ENCODE assay signal across 21 mouse cellular contexts in the genomic region with DNA sequence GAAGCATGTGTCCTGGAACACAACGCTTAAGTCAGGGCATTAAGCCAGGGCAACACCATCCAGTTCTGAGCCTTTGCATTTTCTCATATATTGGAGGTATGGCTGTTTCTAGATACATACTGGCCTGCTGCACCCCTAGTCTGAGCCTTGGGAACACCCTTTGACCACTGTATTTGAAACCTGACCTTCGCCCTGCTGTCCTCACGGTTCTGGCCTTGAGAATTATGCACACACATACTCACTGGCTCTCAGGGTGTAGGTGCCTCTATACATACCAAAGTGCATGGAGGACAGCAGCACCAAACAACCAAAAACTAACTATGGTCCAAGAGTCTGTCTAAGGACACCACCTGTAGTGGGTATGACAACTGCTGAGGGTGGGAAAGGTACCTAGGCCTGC. TPM values are rescaled to one million over a fixed set of nuclear protein-coding genes. Genes with fewer than 3 reads are reported as not detected.
DNase-seq lines count a peak whose midpoint lies in the region; ATAC-seq and TF ChIP-seq lines count a peak whose summit lies in the region.
"Had no signal": no experiment of that assay in that cellular context is flagged by ENCODE, and none has a peak within 500 bp of the region (broad histone marks: within the 10 kb centered on the region; RNA-seq: fewer than 3 reads in every experiment).

No protein-coding gene starts in this region.

- no peaks in the 10 kb centered on the region for H3K27me3 ChIP-seq in kidney, adult 2 months (replicated peaks; ENCODE audit: control insufficient read depth, insufficient read depth, low read length)
- no peaks in the 10 kb centered on the region for H3K27me3 ChIP-seq in neural tube, embryonic 13.5 days
- no peaks in the 10 kb centered on the region for H3K27me3 ChIP-seq in liver, embryonic 13.5 days
- no peaks in the 10 kb centered on the region for H3K27me3 ChIP-seq in small intestine, adult 2 months (ENCODE audit: control insufficient read depth, insufficient read depth, low read length)
- H3K27me3 ChIP-seq: embryonic facial prominence, embryonic 15.5 days; heart, embryonic 13.5 days had no signal

- no peak for TF ChIP-seq CTCF in kidney, adult 2 months (conservative IDR thresholded peaks at IDR 0.05; ENCODE audit: insufficient read depth, insufficient read length, low read depth, low read length)
- TF ChIP-seq CTCF in small intestine, adult 2 months (IDR thresholded peaks at IDR 0.05; ENCODE audit: extremely low read depth, insufficient read length, insufficient replicate concordance, low read depth, low read length): no peak

- no peak overlapping the region for H3K9ac ChIP-seq in neural tube, embryonic 13.5 days
- no peak overlapping the region for H3K9ac ChIP-seq in liver, embryonic 13.5 days
- H3K9ac ChIP-seq: embryonic facial prominence, embryonic 15.5 days had no signal

- H3K4me1 ChIP-seq in kidney, adult 2 months (ENCODE audit: control insufficient read depth, insufficient read depth, low read length): no peaks in the 10 kb centered on the region
- peaks cover 7% of the 10 kb centered on the region; the same call in 1 of the 2 replicates for H3K4me1 ChIP-seq in neural tube, embryonic 13.5 days (replicated peaks)
- peaks cover 14% of the 10 kb centered on the region; the same call in 1 of the 2 replicates for H3K4me1 ChIP-seq in liver, embryonic 13.5 days (replicated peaks)
- peaks cover 15% of the 10 kb centered on the region; the same call in 1 of the 2 replicates for H3K4me1 ChIP-seq in small intestine, adult 2 months (ENCODE audit: control insufficient read depth, insufficient read depth, insufficient read length, low read length)
- H3K4me1 ChIP-seq: embryonic facial prominence, embryonic 15.5 days; forebrain, embryonic 10.5 days had no signal

- H3K27ac ChIP-seq in kidney, adult 2 months (ENCODE audit: insufficient read depth, low read depth, low read length): no peak overlapping the region
- H3K27ac ChIP-seq in neural tube, embryonic 13.5 days (replicated peaks): 0 out of 2 replicates have a peak overlapping the region, but pooled peaks have one; percentile 1
- no peak overlapping the region for H3K27ac ChIP-seq in liver, embryonic 13.5 days
- peak overlapping the region; percentile 25; the same call in 1 of the 2 replicates for H3K27ac ChIP-seq in small intestine, adult 2 months (ENCODE audit: insufficient read depth, low read depth, low read length)
- H3K27ac ChIP-seq: embryonic facial prominence, embryonic 15.5 days; forebrain, embryonic 10.5 days; gastrocnemius, adult 2 months; heart, embryonic 13.5 days had no signal

- peak; percentile 32 for DNase-seq in kidney, adult 2 months
- no peak for DNase-seq in kidney, postnatal 4 days
- no peak for DNase-seq in neural tube, embryonic 10.5 days (ENCODE audit: extremely low spot score, low spot score)
- DNase-seq in liver, embryonic 13.5 days: no peak
- no peak for DNase-seq in cerebellum, postnatal 14 days
- no peak for DNase-seq in right cerebral cortex, postnatal 14 days
- DNase-seq: adrenal gland, postnatal 10 days; cerebellum, adult 18-20 months; cerebellum, adult 9-11 months; embryo, embryonic 11 days; gastrocnemius, adult 2 months; gastrocnemius, postnatal 25 days; heart, adult 11 months; heart, postnatal 36 days had no signal

- H3K9me3 ChIP-seq in neural tube, embryonic 13.5 days: no peaks in the 10 kb centered on the region
- no peaks in the 10 kb centered on the region for H3K9me3 ChIP-seq in liver, embryonic 13.5 days (replicated peaks)
- H3K9me3 ChIP-seq: embryonic facial prominence, embryonic 15.5 days; forebrain, embryonic 10.5 days; heart, embryonic 13.5 days had no signal

- no peak overlapping the region for H3K4me3 ChIP-seq in kidney, adult 2 months (ENCODE audit: insufficient read depth, low read depth, low read length)
- H3K4me3 ChIP-seq in neural tube, embryonic 13.5 days: no peak overlapping the region
- no peak overlapping the region for H3K4me3 ChIP-seq in liver, embryonic 13.5 days (replicated peaks)
- H3K4me3 ChIP-seq in small intestine, adult 2 months (ENCODE audit: low read depth, low read length): no peak overlapping the region
- H3K4me3 ChIP-seq: embryonic facial prominence, embryonic 15.5 days; erythroblast, embryonic 14.5 days; forebrain, embryonic 10.5 days; gastrocnemius, adult 2 months; heart, embryonic 13.5 days had no signal

- no peak overlapping the region for H3K4me2 ChIP-seq in neural tube, embryonic 13.5 days
- H3K4me2 ChIP-seq in liver, embryonic 13.5 days: no peak overlapping the region
- H3K4me2 ChIP-seq: embryonic facial prominence, embryonic 15.5 days; heart, embryonic 13.5 days had no signal

- no peak for ATAC-seq in neural tube, embryonic 13.5 days (ENCODE audit: low read depth)
- ATAC-seq in liver, embryonic 13.5 days (ENCODE audit: low read depth): 0 out of 2 replicates have a peak, but pooled peaks have one; percentile 43
- ATAC-seq: forebrain, embryonic 14.5 days had no signal

- no peaks in the 10 kb centered on the region; the same call in none of the 2 replicates for H3K36me3 ChIP-seq in kidney, adult 2 months (ENCODE audit: control insufficient read depth, insufficient read depth, low read length)
- peaks cover 95% of the 10 kb centered on the region for H3K36me3 ChIP-seq in neural tube, embryonic 13.5 days
- peaks cover 94% of the 10 kb centered on the region for H3K36me3 ChIP-seq in liver, embryonic 13.5 days
- H3K36me3 ChIP-seq in small intestine, adult 2 months (ENCODE audit: control insufficient read depth, insufficient read depth, low read length): peaks cover 78% of the 10 kb centered on the region

- TF ChIP-seq POLR2A in kidney, adult 2 months (IDR thresholded peaks at IDR 0.05; ENCODE audit: low read depth, low read length): no peak
- no peak for TF ChIP-seq POLR2A in small intestine, adult 2 months (IDR thresholded peaks at IDR 0.05; ENCODE audit: low read depth, low read length)

- 74% methylated on average over 3 of the region's 3 CpGs for WGBS in kidney, adult 2 months
- 86% methylated on average over 3 of the region's 3 CpGs for WGBS in neural tube, embryonic 13.5 days
- WGBS in liver, embryonic 13.5 days (ENCODE audit: insufficient replicate concordance): 89% methylated on average over 3 of the region's 3 CpGs
- 63% methylated on average over 3 of the region's 3 CpGs for WGBS in small intestine, adult 2 months

RNA-seq across cellular contexts. Expression of a gene that starts 11.4 kb away (rescaled TPM):
- 68.4 and 77.1 TPM in 2 replicates for polyA plus RNA-seq in kidney, adult 2 months (2012; rRNA removed)
- 67.6 and 77.2 TPM in 2 replicates for polyA plus RNA-seq in neural tube, embryonic 13.5 days (2015; fragmentation: Nextera tagmentation; extraction: Ambion mirVana)
- 37.5 and 40.7 TPM in 2 replicates for polyA plus RNA-seq in liver, embryonic 13.5 days (2015; fragmentation: Nextera tagmentation; extraction: Ambion mirVana)
- 69.2 and 110 TPM in 2 replicates for polyA plus RNA-seq in small intestine, adult 2 months (2012; rRNA removed)

RNA-seq across cellular contexts. Expression of a gene that starts 11.7 kb away (rescaled TPM):
- polyA plus RNA-seq in kidney, adult 2 months (2012; rRNA removed): 67.6 and 87.0 TPM in 2 replicates
- polyA plus RNA-seq in neural tube, embryonic 13.5 days (2015; fragmentation: Nextera tagmentation; extraction: Ambion mirVana): 104 and 136 TPM in 2 replicates
- 44.4 and 59.7 TPM in 2 replicates for polyA plus RNA-seq in liver, embryonic 13.5 days (2015; fragmentation: Nextera tagmentation; extraction: Ambion mirVana)
- 47.8 and 95.7 TPM in 2 replicates for polyA plus RNA-seq in small intestine, adult 2 months (2012; rRNA removed)

RNA-seq across cellular contexts. Expression of a gene that starts 18.8 kb away (rescaled TPM):
- 1.7 and 2.1 TPM in 2 replicates for polyA plus RNA-seq in kidney, adult 2 months (2012; rRNA removed)
- polyA plus RNA-seq in neural tube, embryonic 13.5 days (2015; fragmentation: Nextera tagmentation; extraction: Ambion mirVana): 1.0 and 1.7 TPM in 2 replicates
- 0.08 and 0.14 TPM in 2 replicates for polyA plus RNA-seq in liver, embryonic 13.5 days (2015; fragmentation: Nextera tagmentation; extraction: Ambion mirVana)
- 2.7 TPM in 2 replicates for polyA plus RNA-seq in small intestine, adult 2 months (2012; rRNA removed)

RNA-seq across cellular contexts. Expression of a gene that starts 36.6 kb away (rescaled TPM):
- 440 and 549 TPM in 2 replicates for polyA plus RNA-seq in kidney, adult 2 months (2012; rRNA removed)
- polyA plus RNA-seq in neural tube, embryonic 13.5 days (2015; fragmentation: Nextera tagmentation; extraction: Ambion mirVana): 179 and 214 TPM in 2 replicates
- polyA plus RNA-seq in liver, embryonic 13.5 days (2015; fragmentation: Nextera tagmentation; extraction: Ambion mirVana): 157 and 167 TPM in 2 replicates
- 136 and 142 TPM in 2 replicates for polyA plus RNA-seq in small intestine, adult 2 months (2012; rRNA removed)

RNA-seq across cellular contexts. Expression of a gene that starts 40.3 kb away (rescaled TPM):
- 1,850 and 1,975 TPM in 2 replicates for polyA plus RNA-seq in kidney, adult 2 months (2012; rRNA removed)
- 1,004 and 1,135 TPM in 2 replicates for polyA plus RNA-seq in neural tube, embryonic 13.5 days (2015; fragmentation: Nextera tagmentation; extraction: Ambion mirVana)
- 1,217 and 1,404 TPM in 2 replicates for polyA plus RNA-seq in liver, embryonic 13.5 days (2015; fragmentation: Nextera tagmentation; extraction: Ambion mirVana)
- polyA plus RNA-seq in small intestine, adult 2 months (2012; rRNA removed): 1,882 and 2,245 TPM in 2 replicates

Comparison
In these comparisons a context has a peak if more than half of its experiments do, and no peak if none do; other contexts are left out.
1. H3K27ac ChIP-seq: peak in neural tube, embryonic 13.5 days (single experiment) and small intestine, adult 2 months (single experiment); none in kidney, adult 2 months (single experiment) and liver, embryonic 13.5 days (single experiment).